Mouse (Mus musculus): ENCODE results near the gene Trim13.
"Not testable (repeated sequence)": the region's sequence is repeated elsewhere in the genome, so short reads cannot be mapped to it uniquely, and the experiment has no call there.

Gene Trim13

GRCm38 (mm10) chr14:61597968-61598367 is at the start of gene Trim13:
Trim13 (plus strand) TSS chr14:61598247.
- in situ Hi-C loops (cut with MboI, MseI): no loop called here

DNA sequence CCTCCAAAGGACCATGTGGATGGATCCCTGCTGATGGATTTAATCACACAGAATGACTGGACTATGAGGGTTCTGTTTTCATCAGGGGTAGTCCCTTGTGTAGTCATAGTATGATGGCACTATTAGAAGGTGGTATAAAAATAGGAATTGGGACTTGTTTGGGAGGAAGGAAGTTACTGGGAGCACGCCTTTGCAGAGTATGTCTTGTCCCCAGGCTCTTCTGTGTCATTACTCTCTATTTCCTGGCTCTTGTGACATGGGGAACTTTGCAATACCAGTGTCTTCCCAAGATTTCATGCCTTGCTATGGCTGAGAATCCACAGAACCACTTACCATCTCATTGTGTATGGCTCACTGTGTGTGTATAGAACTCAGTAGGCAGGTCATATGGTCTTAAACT is 49.4 kb upstream of the Trim13 start:
- in situ Hi-C loops (cut with MboI, MseI): no loop called here

GRCm38 (mm10) chr14:61555931-61556288 is 42.1 kb upstream of the Trim13 start:
- in situ Hi-C loops (cut with MboI, MseI): no loop called here

DNA sequence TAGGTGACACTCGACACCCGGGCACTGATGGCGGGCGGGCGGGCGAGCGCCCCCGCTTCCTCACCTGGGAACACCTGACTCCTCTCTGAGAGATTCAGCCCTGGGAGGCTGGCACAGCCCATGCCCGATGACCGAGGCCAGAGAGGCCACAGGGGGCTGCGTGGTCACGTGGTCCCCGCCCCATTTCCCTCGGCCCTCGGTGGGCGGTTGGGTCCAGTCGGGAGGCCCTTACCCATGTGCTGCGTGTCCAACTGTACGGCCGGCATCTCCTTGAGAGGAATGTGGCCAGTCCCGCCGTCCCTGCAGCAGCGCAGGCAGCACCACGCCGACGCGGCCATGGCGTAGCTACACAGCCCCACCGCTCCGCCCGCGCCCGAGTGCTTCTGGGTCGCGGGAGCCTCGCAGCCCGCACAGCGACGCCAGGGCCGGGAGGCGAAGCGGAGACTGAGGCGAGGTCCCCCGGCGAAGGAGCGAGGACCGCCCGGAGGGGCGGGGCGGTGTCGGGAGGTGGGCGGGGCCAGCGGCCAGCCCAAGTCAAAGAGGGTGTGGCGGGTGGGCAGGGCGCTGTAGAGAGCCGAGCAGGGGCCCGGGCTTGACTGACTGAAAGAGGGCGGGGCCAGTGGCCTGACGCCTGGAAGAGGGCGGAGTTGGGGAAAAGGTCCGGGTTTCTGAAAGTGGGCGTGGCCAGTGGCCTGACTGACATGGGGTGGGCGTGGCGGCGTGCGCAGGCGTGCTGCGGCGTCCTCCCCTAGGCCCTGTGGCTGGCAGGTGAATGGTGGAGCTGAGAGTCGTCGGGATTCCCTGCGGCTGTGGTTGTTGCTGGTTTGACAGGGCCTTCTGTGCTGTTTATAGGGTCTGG is 41.5 kb upstream of the Trim13 start, which contains the start of gene Spryd7:
TSS of gene Spryd7 (minus strand) at position 598 of the 859 bp plus-strand sequence.
- in situ Hi-C loops (cut with MboI, MseI): no loop called here

- in situ Hi-C loops (cut with MboI, MseI): no loop called here
Measured at GRCm38 (mm10) chr14:61558901-61559300, 39.1 kb upstream of the Trim13 start.

DNA sequence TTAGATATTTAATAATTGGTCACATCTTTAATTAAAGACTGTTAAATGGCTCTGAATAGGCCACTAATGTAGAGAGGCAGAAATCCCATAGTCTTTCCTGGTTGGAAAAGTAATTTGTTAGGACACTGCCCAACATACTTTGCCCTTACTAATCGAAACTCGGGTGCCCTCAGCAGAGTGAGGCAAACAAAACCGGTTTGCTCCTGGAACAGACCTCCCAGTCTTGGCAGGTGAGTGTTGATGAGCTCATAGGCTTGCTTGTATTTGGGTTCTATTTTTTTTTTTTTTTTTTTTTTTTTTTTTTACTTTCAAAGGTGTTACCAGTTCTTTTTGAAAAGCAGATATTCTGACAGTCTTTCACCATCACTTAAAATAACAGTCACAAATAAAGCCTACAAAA is 38.2 kb upstream of the Trim13 start:
- in situ Hi-C loops (cut with MboI, MseI): no loop called here

- in situ Hi-C loops (cut with MboI, MseI): loop anchor here (5.0 kb wide), 1 partner anchor 886 kb away; no protein-coding TSS in a partner anchor
Measured at GRCm38 (mm10) chr14:61566211-61566610, 31.8 kb upstream of the Trim13 start.

GRCm38 (mm10) chr14:61569344-61569743 is 28.7 kb upstream of the Trim13 start:
- in situ Hi-C loops (cut with MboI, MseI): loop anchor here (5.0 kb wide), 1 partner anchor 883 kb away; no protein-coding TSS in a partner anchor

- in situ Hi-C loops (cut with MboI, MseI): loop anchor here (10.0 kb wide), 1 partner anchor 673 kb away; no protein-coding TSS in a partner anchor
Measured at GRCm38 (mm10) chr14:61571366-61571765, 26.7 kb upstream of the Trim13 start.

DNA sequence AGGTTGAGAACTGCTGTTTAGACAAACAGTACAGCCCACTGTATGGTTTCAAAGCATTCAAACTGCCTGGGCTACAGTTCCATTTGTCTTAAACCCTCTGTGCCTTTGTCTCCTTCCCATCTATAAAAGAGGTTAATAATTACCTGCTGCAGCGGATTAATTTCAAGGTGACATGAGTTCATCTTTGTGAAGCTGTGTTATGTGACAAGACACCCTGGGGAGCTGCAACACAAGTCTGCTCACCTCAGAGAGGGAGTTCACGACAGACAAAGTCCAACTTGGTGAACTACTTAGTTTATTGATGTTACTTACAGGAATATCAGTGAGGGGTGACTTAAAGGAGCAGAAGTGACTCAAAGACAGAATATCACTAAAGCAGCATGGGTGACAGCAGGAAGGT is 25.9 kb upstream of the Trim13 start:
- in situ Hi-C loops (cut with MboI, MseI): loop anchor here (10.0 kb wide), 1 partner anchor 673 kb away; no protein-coding TSS in a partner anchor

GRCm38 (mm10) chr14:61575066-61575465 is 23.0 kb upstream of the Trim13 start:
- in situ Hi-C loops (cut with MboI, MseI): loop anchor here (10.0 kb wide), 1 partner anchor 670 kb away; no protein-coding TSS in a partner anchor

- in situ Hi-C loops (cut with MboI, MseI): loop anchor here (10.0 kb wide), 1 partner anchor 669 kb away; no protein-coding TSS in a partner anchor
Measured at GRCm38 (mm10) chr14:61575941-61576340, 22.1 kb upstream of the Trim13 start.

- in situ Hi-C loops (cut with MboI, MseI): no loop called here
Measured at GRCm38 (mm10) chr14:61589288-61590065, 8.6 kb upstream of the Trim13 start.

- in situ Hi-C loops (cut with MboI, MseI): no loop called here
Measured at GRCm38 (mm10) chr14:61596719-61597426, 1.2 kb upstream of the Trim13 start.

- in situ Hi-C loops (cut with MboI, MseI): no loop called here
Measured at GRCm38 (mm10) chr14:61599057-61599806, 1.2 kb downstream of the Trim13 start.

GRCm38 (mm10) chr14:61601348-61601747 is 3.3 kb downstream of the Trim13 start:
- in situ Hi-C loops (cut with MboI, MseI): no loop called here

DNA sequence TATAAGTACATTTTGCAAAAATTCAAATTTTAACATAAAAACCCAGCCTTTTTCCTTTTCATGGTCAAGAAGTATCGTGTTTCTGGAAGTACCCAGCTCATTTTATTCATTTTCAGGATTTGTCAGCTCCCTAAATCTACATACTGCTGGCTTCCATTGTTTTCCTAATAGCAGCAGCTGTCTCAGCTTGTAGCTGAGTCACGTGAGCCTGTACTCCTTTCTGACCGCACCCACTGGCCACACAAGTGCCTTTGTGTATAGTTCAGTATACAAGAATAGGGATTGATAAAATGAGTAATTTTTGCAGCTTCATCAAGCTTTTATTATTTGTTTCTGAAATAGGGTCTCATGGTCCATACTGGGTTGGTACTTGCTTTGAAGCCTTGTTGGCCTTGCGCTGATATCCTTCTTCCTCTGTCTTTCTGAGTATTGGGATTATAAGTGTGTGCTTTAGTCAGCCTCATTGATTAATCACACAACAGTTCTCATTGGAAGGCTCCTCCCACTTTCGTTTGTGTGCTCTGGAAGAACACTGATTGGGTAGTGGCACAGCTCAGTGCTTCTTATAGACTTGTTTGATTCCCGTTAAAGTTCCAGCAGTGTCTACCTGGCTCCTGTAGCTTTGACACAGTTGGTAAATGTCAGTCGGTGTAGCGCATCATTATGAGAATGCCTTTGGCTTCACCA is 5.2 kb downstream of the Trim13 start:
- in situ Hi-C loops (cut with MboI, MseI): no loop called here

GRCm38 (mm10) chr14:61604081-61604480 is 6.0 kb downstream of the Trim13 start:
- in situ Hi-C loops (cut with MboI, MseI): no loop called here

- in situ Hi-C loops (cut with MboI, MseI): not testable (repeated sequence)
Measured at GRCm38 (mm10) chr14:61606088-61606487, 8.0 kb downstream of the Trim13 start.

- in situ Hi-C loops (cut with MboI, MseI): no loop called here
Measured at GRCm38 (mm10) chr14:61607157-61607556, 9.1 kb downstream of the Trim13 start, which contains the start of gene Kcnrg. Kcnrg (plus strand) TSS chr14:61607457.
